Mouse (Mus musculus) megakaryocyte, embryonic 14.5 days (primary cell): ENCODE results near the gene Ltk.

Experiments
- FLI1 ChIP-seq: IDR thresholded peaks from 2 replicates; pipeline ENCODE4 v1.6.1; 2012; ENCODE audit warnings: low read length, inconsistent platforms, mixed read lengths
- GATA1 ChIP-seq: IDR thresholded peaks from 3 replicates; pipeline ENCODE4 v1.6.1; 2012; ENCODE audit warnings: mixed read lengths, low read length, inconsistent platforms, borderline replicate concordance

- TF ChIP-seq GATA1 (no peak), FLI1 (no peak)
These were observed 27.1 kb upstream of the Ltk start, which contains the start of gene Rpap1 for GRCm38 (mm10) chr2:119787206-119787883.
